Mouse (Mus musculus): ENCODE results near the gene Klf2.

DNA sequence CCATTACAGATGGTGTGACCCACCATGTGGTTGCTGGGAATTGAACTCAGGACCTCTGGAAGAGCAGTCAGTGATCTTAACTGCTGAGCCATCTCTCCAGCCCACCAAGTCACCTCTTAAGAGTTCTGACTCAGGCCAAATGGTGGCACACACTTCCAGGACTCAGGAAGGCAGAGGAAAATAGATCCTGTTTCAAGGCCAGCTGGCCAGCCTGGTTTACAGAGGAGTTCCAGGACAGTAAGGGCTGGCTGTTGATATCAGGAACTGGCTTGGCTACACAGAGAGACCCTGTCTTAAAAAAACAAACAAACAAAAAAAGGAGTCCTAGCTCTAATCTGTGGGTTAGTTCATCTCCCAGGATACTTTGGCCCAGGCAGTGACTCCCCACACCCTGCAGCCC lies 18.2 kb downstream of the Klf2 start:
- TF ChIP-seq SRF (IDR thresholded peaks at IDR 0.05; ENCODE audit: control insufficient read depth, insufficient read length, low read depth) (no peak), USF1 (IDR thresholded peaks at IDR 0.05; ENCODE audit: low read depth) (no peak), E2F4 (IDR thresholded peaks at IDR 0.05; ENCODE audit: insufficient read depth) (no peak), TCF12 (IDR thresholded peaks at IDR 0.05; ENCODE audit: insufficient read depth, poor library complexity, severe bottlenecking) (no peak), MAX (IDR thresholded peaks at IDR 0.05; ENCODE audit: low read depth) (no peak), POLR2A (IDR thresholded peaks at IDR 0.05; ENCODE audit: insufficient read length, low read depth) (no peak), CEBPB (IDR thresholded peaks at IDR 0.05; ENCODE audit: insufficient read depth, poor library complexity, severe bottlenecking) (no peak), MYOD1 (IDR thresholded peaks at IDR 0.05; ENCODE audit: control insufficient read depth in 1 of 3, insufficient read length in 2 of 3, low read depth in 2 of 3) (no peak), TCF3 (IDR thresholded peaks at IDR 0.05; ENCODE audit: insufficient read length, low read depth) (no peak), POLR2AphosphoS2 (IDR thresholded peaks at IDR 0.05; ENCODE audit: insufficient read length, low read depth) (no peak)

Data from myocyte (in vitro differentiated cells).